Comparison of ENCODE assay signal across 14 mouse cellular contexts in the genomic region with DNA sequence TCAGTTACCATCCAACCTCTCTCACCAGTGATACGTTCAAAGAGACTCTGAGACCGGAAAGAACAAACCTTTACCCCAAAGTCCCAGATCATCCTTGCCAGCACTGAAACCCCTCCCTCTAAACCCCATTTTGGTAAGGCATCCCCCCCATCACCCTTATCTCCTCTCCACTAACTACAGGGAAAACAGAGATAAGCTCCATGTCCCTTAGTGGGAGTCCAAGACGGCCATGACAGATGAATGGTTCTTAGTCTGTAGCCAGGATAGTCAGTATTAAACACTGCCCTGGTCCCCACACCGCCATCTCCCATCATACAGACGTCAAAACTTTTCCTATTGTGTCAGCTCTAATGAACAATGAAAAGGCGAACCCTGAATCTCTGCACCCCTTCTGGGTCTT.
"Had no signal": no experiment of that assay in that cellular context is flagged by ENCODE, and none has a peak within 500 bp of the region (broad histone marks: within the 10 kb centered on the region; RNA-seq: fewer than 3 reads in every experiment).

No protein-coding gene starts in this region.

- H3K27me3 ChIP-seq: kidney, embryonic 15.5 days had no signal

- H3K4me3 ChIP-seq: kidney, embryonic 15.5 days; left cerebral cortex, adult 2 months had no signal

- H3K9me3 ChIP-seq: kidney, embryonic 15.5 days had no signal

- H3K4me2 ChIP-seq: kidney, embryonic 15.5 days; lung, embryonic 14.5 days; midbrain, embryonic 11.5 days had no signal

- H3K27ac ChIP-seq: kidney, embryonic 15.5 days; left cerebral cortex, adult 2 months; macrophage; stomach, postnatal 0 days had no signal

- H3K9ac ChIP-seq: kidney, embryonic 15.5 days; lung, embryonic 14.5 days had no signal

- H3K4me1 ChIP-seq: kidney, embryonic 15.5 days had no signal

- DNase-seq: kidney, adult 11 months; kidney, adult 8-10 months; kidney, postnatal 10 days; kidney, postnatal 36 days; layer of hippocampus, postnatal 36 days; lung, embryonic 14.5 days; midbrain, embryonic 14.5 days; thymus, postnatal 25 days had no signal

- ATAC-seq: lung, postnatal 0 days had no signal
